13 mouse cellular contexts compared by ENCODE assay signal in genomic region chr3:129217862-129218370, GRCm38 (mm10). TPM values are rescaled to one million over a fixed set of nuclear protein-coding genes. Genes with fewer than 3 reads are reported as not detected.
A peak's percentile ranks its signal among the peaks of the same experiment; 100 is the strongest.
DNase-seq lines count a peak whose midpoint lies in the region; ATAC-seq lines count a peak whose summit lies in the region.
"Had no signal": no experiment of that assay in that cellular context is flagged by ENCODE, and none has a peak within 500 bp of the region (broad histone marks: within the 10 kb centered on the region; RNA-seq: fewer than 3 reads in every experiment).

No protein-coding gene starts in this region.

- H3K4me3 ChIP-seq in heart, embryonic 11.5 days (ENCODE audit: low read depth, low read length): peak overlapping the region; percentile 70
- H3K4me3 ChIP-seq in embryonic facial prominence, embryonic 14.5 days (ENCODE audit: low read depth, low read length): peak overlapping the region; percentile 51
- peak overlapping the region; percentile 16; the same call in 1 of the 2 replicates for H3K4me3 ChIP-seq in midbrain, embryonic 14.5 days (replicated peaks; ENCODE audit: low read depth, low read length)
- H3K4me3 ChIP-seq: hindbrain, embryonic 15.5 days had no signal

- no peaks in the 10 kb centered on the region for H3K9me3 ChIP-seq in heart, embryonic 11.5 days (replicated peaks; ENCODE audit: control insufficient read depth, low read length)
- H3K9me3 ChIP-seq in embryonic facial prominence, embryonic 14.5 days (ENCODE audit: control insufficient read depth, low read length): no peaks in the 10 kb centered on the region
- no peaks in the 10 kb centered on the region for H3K9me3 ChIP-seq in midbrain, embryonic 14.5 days (ENCODE audit: control insufficient read depth, low read length)
- H3K9me3 ChIP-seq: hindbrain, embryonic 15.5 days had no signal

- H3K9ac ChIP-seq in heart, embryonic 11.5 days (ENCODE audit: low read depth, low read length): peak overlapping the region; percentile 66
- H3K9ac ChIP-seq in embryonic facial prominence, embryonic 14.5 days (ENCODE audit: low read depth, low read length): peak overlapping the region; percentile 62
- H3K9ac ChIP-seq in midbrain, embryonic 14.5 days (replicated peaks; ENCODE audit: low read length): no peak overlapping the region; the same call in 1 of the 2 replicates
- H3K9ac ChIP-seq: hindbrain, embryonic 15.5 days had no signal

- H3K4me1 ChIP-seq in heart, embryonic 11.5 days (ENCODE audit: control insufficient read depth, insufficient read depth, low read length): peaks cover 14% of the 10 kb centered on the region; the same call in 1 of the 2 replicates
- H3K4me1 ChIP-seq in embryonic facial prominence, embryonic 14.5 days (ENCODE audit: control insufficient read depth, insufficient read depth, low read length): 0 out of 2 replicates have a peak, but pooled peaks cover 4% of the 10 kb centered on the region
- 0 out of 2 replicates have a peak, but pooled peaks cover 3% of the 10 kb centered on the region for H3K4me1 ChIP-seq in midbrain, embryonic 14.5 days (ENCODE audit: control insufficient read depth, insufficient read depth, low read length)

- H3K27ac ChIP-seq in heart, embryonic 11.5 days (ENCODE audit: low read depth, low read length): peak overlapping the region; percentile 54
- 0 out of 2 replicates have a peak overlapping the region, but pooled peaks have one; percentile 33 for H3K27ac ChIP-seq in embryonic facial prominence, embryonic 14.5 days (replicated peaks; ENCODE audit: low read depth, low read length)
- peak overlapping the region; percentile 57; the same call in 1 of the 2 replicates for H3K27ac ChIP-seq in midbrain, embryonic 14.5 days (replicated peaks; ENCODE audit: low read depth, low read length)
- H3K27ac ChIP-seq: hindbrain, embryonic 15.5 days had no signal

- 5% methylated on average over 12 of the region's 12 CpGs for WGBS in heart, embryonic 11.5 days (ENCODE audit: insufficient replicate concordance)
- WGBS in embryonic facial prominence, embryonic 14.5 days: 13% methylated on average over 12 of the region's 12 CpGs
- WGBS in midbrain, embryonic 14.5 days: 3% methylated on average over 12 of the region's 12 CpGs

- no peak for DNase-seq in heart, adult 9 months (ENCODE audit: low spot score in 2 of 2)
- peak; percentile 21 for DNase-seq in ES-CJ7 (ENCODE audit: low read depth, low spot score)
- DNase-seq in embryonic facial prominence, embryonic 14.5 days (ENCODE audit: low spot score): peak; percentile 9
- DNase-seq in midbrain, embryonic 14.5 days: peak; percentile 35
- no peak for DNase-seq in layer of hippocampus, postnatal 25 days (ENCODE audit: extremely low spot score in 1 of 2, low spot score in 1 of 2)
- no peak for DNase-seq in gastrocnemius, postnatal 10 days
- no peak for DNase-seq in frontal cortex, postnatal 10 days (ENCODE audit: low spot score in 2 of 2)
- DNase-seq: cerebellum, adult 18-20 months; layer of hippocampus, postnatal 36 days; lung, postnatal 14 days had no signal

- peak overlapping the region; percentile 97 for H3K4me2 ChIP-seq in heart, embryonic 11.5 days
- H3K4me2 ChIP-seq in embryonic facial prominence, embryonic 14.5 days (ENCODE audit: low read depth, low read length): peak overlapping the region; percentile 83
- peak overlapping the region; percentile 27; the same call in 1 of the 2 replicates for H3K4me2 ChIP-seq in midbrain, embryonic 14.5 days (ENCODE audit: low read length)
- H3K4me2 ChIP-seq: hindbrain, embryonic 15.5 days had no signal

- no peaks in the 10 kb centered on the region for H3K36me3 ChIP-seq in heart, embryonic 11.5 days (ENCODE audit: control insufficient read depth, insufficient read depth, low read length)
- no peaks in the 10 kb centered on the region for H3K36me3 ChIP-seq in embryonic facial prominence, embryonic 14.5 days (ENCODE audit: control insufficient read depth, insufficient read depth, low read length)
- no peaks in the 10 kb centered on the region for H3K36me3 ChIP-seq in midbrain, embryonic 14.5 days (ENCODE audit: control insufficient read depth, insufficient read depth, low read length)
- H3K36me3 ChIP-seq: hindbrain, embryonic 15.5 days had no signal

- H3K27me3 ChIP-seq in heart, embryonic 11.5 days (ENCODE audit: control insufficient read depth, insufficient read depth, low read length): peaks cover 61% of the 10 kb centered on the region
- H3K27me3 ChIP-seq in embryonic facial prominence, embryonic 14.5 days (replicated peaks; ENCODE audit: control insufficient read depth, insufficient read depth, low read length): peaks cover 80% of the 10 kb centered on the region
- H3K27me3 ChIP-seq in midbrain, embryonic 14.5 days (ENCODE audit: control insufficient read depth, insufficient read depth, low read length): peaks cover 78% of the 10 kb centered on the region

- no peak for ATAC-seq in heart, embryonic 11.5 days (replicated peaks; ENCODE audit: insufficient number of reproducible peaks, low FRiP score, low TSS enrichment)
- ATAC-seq in embryonic facial prominence, embryonic 14.5 days (ENCODE audit: low read depth): no peak
- ATAC-seq in midbrain, embryonic 14.5 days (ENCODE audit: low FRiP score, low TSS enrichment): no peak
- ATAC-seq: CD4-positive, CD25-positive, alpha-beta regulatory T cell, adult 4 months had no signal

RNA-seq across cellular contexts. Expression of gene Pitx2, which starts 18.2 kb away (rescaled TPM):
- polyA plus RNA-seq in heart, embryonic 11.5 days (2014; fragmentation: Nextera tagmentation; extraction: Ambion mirVana): 32.7 and 32.8 TPM in 2 replicates
- 37.7 and 38.6 TPM in 2 replicates for polyA plus RNA-seq in embryonic facial prominence, embryonic 14.5 days (2014; fragmentation: Nextera tagmentation; extraction: Ambion mirVana)
- polyA plus RNA-seq in midbrain, embryonic 14.5 days (2014; fragmentation: Nextera tagmentation; extraction: Ambion mirVana): 27.0 and 27.5 TPM in 2 replicates
- total RNA-seq in layer of hippocampus, postnatal 25 days (2021): not detected
- 1 to 10 TPM; 8.8 to 9.2 TPM for total RNA-seq in gastrocnemius, postnatal 10 days (2021)
- total RNA-seq: layer of hippocampus, postnatal 36 days had no signal

Comparison
In these comparisons a context has a peak if more than half of its experiments do, and no peak if none do; other contexts are left out.
1. H3K4me2 ChIP-seq: peak in every context shown above with its lines; median percentile 97 in heart, embryonic 11.5 days; 83 in embryonic facial prominence, embryonic 14.5 days; 27 in midbrain, embryonic 14.5 days.
2. H3K4me3 ChIP-seq: peak in every context shown above with its lines; median percentile 70 in heart, embryonic 11.5 days; 51 in embryonic facial prominence, embryonic 14.5 days; 16 in midbrain, embryonic 14.5 days.
3. DNase-seq: peak in ES-CJ7 (single experiment), embryonic facial prominence, embryonic 14.5 days (single experiment) and midbrain, embryonic 14.5 days (single experiment); none in heart, adult 9 months (0 of 2), layer of hippocampus, postnatal 25 days (0 of 2), gastrocnemius, postnatal 10 days (single experiment) and frontal cortex, postnatal 10 days (0 of 2).
4. Peak in every context shown above with its lines, with median percentiles within 50 percentile points of each other: H3K27ac ChIP-seq.